Mouse (Mus musculus) stomach, postnatal 0 days (tissue): ENCODE measurements around the gene Gm3045. TPM values are rescaled to one million over a fixed set of nuclear protein-coding genes. Genes with fewer than 3 reads are reported as not detected.

Experiments
- ATAC-seq: fragments of 200-750 bp; cut with Nextera tagmentation; 2 replicates; pipeline ENCODE4 v1.8.0; 2017; ENCODE audit not compliant: low FRiP score, low TSS enrichment
- DNase-seq: peaks from one replicate; pipeline ENCODE4 v3.0.0-alpha.2; 2016; ENCODE audit warnings: low spot score
- H3K27ac ChIP-seq: fragments of 300-500 bp; sonication (generic); replicated peaks from 2 replicates; pipeline ENCODE4 v1.5.1; 2014; ENCODE audit warnings: mild to moderate bottlenecking, control low read depth
- H3K27me3 ChIP-seq: fragments of 300-500 bp; sonication (generic); 2 replicates; pipeline ENCODE4 v1.6.1; 2014; ENCODE audit warnings: low read length; ENCODE audit not compliant: control insufficient read depth, insufficient read depth
- H3K36me3 ChIP-seq: fragments of 300-500 bp; sonication (generic); 2 replicates; pipeline ENCODE4 v1.6.1; 2014; ENCODE audit warnings: low read length, mixed read lengths; ENCODE audit not compliant: control insufficient read depth, insufficient read depth
- H3K4me1 ChIP-seq: fragments of 300-500 bp; sonication (generic); replicated peaks from 2 replicates; pipeline ENCODE4 v1.6.1; 2014; ENCODE audit warnings: antibody characterized with exemption; ENCODE audit not compliant: control insufficient read depth, insufficient read depth
- H3K4me2 ChIP-seq: fragments of 300-500 bp; sonication (generic); replicated peaks from 2 replicates; pipeline ENCODE4 v1.6.1; 2014; ENCODE audit warnings: low read depth, mild to moderate bottlenecking, control low read depth, moderate library complexity
- H3K4me3 ChIP-seq: fragments of 300-500 bp; sonication (generic); 2 replicates; pipeline ENCODE4 v1.5.1; 2014; ENCODE audit warnings: low read depth, low read length, control low read depth
- H3K9ac ChIP-seq: fragments of 300-500 bp; sonication (generic); 2 replicates; pipeline ENCODE4 v1.6.1; 2014; ENCODE audit warnings: mild to moderate bottlenecking, low read length, control low read depth, mixed read lengths
- H3K9me3 ChIP-seq: fragments of 300-500 bp; sonication (generic); 2 replicates; pipeline ENCODE4 v1.6.1; 2016; ENCODE audit warnings: low read length; ENCODE audit not compliant: control insufficient read depth
- CTCF ChIP-seq: IDR thresholded peaks from 2 replicates; pipeline ENCODE4 v1.5.1; 2016; ENCODE audit warnings: antibody characterized with exemption, low read depth, mild to moderate bottlenecking, moderate library complexity
- EP300 ChIP-seq: optimal IDR thresholded peaks from 2 replicates; pipeline ENCODE3; 2016; ENCODE audit warnings: antibody characterized with exemption
- WGBS: fragments of 180-500 bp; shearing (Covaris S2); extraction: QIAGEN DNeasy Blood & Tissue Kit; methylation state at CpG from one replicate; pipeline ENCODE4 v1.1.7; 2014; 5-methylcytosine and 5-hydroxymethylcytosine counted together
- polyA plus RNA-seq: library from polyadenylated mRNA; unstranded; fragments of >200 nt; fragmentation: Nextera tagmentation; extraction: Ambion mirVana; gene quantifications from 2 replicates; pipeline ENCODE4 v1.2.1, GENCODE M21; 2015

Gm3045 gene
- polyA plus RNA-seq, 1 experiment from 2014 or later: not detected

DNA sequence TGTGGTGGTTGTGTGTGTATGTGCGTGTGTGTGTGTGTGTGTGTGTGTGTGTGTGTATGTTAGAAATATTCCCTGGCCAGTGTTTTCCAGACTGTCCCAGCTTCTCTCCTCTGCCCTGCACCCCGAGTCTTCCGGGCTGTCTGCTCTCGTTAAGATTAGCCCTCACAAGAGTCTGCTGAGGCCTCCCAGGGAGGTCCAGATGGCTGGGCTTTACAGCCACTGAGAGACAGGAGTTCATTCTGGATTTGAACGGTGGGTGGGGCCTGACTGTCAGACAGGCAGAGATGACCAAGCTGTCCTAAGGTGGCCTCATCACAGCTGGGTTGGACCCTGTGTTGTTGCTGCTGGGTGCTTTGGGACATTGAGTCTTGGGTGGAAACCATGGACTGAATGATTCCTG, 28.8 kb upstream of the Gm3045 start:
- Histone ChIP-seq H3K27ac (no peak overlapping the region), H3K9me3 (no peaks in the 10 kb centered on the region), H3K9ac (no peak overlapping the region), H3K4me1 (no peaks in the 10 kb centered on the region), H3K36me3 (no peaks in the 10 kb centered on the region), H3K4me2 (no peak overlapping the region), H3K4me3 (no peak overlapping the region), H3K27me3 (no peaks in the 10 kb centered on the region)
- WGBS: 43% methylated on average over 5 of the region's 5 CpGs
- DNase-seq (peak; percentile 18), ATAC-seq (peak; percentile 80)
- TF ChIP-seq CTCF (no peak), EP300 (no peak)

DNA sequence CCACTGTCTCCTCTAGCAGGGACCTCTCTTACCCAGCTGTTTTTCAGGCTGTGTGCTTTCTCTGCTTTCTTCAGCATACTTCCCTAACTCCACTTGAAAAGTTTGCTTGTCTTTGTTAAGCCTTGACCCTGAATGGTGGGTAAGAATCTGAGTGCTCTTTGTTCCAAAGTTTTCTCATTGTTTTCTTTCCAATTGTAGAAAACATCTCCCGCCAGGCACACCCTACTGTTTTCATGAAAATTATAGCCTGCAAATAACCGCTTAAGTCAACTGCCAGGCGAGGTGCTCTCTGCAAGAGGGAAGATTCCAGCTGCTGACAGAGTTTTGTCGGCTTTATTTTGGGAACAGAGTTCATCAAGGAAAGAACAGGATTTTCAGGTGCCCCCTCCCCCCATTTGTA, 25.2 kb upstream of the Gm3045 start:
- no peaks in the 10 kb centered on the region for H3K36me3 ChIP-seq
- H3K4me1 ChIP-seq: no peaks in the 10 kb centered on the region
- DNase-seq: no peak
- no peak overlapping the region for H3K4me3 ChIP-seq
- no peak for ATAC-seq
- H3K9ac ChIP-seq: no peak overlapping the region
- no peak for TF ChIP-seq EP300
- no peak for TF ChIP-seq CTCF
- H3K27ac ChIP-seq: no peak overlapping the region
- no peaks in the 10 kb centered on the region for H3K27me3 ChIP-seq
- no peaks in the 10 kb centered on the region for H3K9me3 ChIP-seq
- 52% methylated on average over 4 of the region's 4 CpGs for WGBS
- no peak overlapping the region for H3K4me2 ChIP-seq

DNA sequence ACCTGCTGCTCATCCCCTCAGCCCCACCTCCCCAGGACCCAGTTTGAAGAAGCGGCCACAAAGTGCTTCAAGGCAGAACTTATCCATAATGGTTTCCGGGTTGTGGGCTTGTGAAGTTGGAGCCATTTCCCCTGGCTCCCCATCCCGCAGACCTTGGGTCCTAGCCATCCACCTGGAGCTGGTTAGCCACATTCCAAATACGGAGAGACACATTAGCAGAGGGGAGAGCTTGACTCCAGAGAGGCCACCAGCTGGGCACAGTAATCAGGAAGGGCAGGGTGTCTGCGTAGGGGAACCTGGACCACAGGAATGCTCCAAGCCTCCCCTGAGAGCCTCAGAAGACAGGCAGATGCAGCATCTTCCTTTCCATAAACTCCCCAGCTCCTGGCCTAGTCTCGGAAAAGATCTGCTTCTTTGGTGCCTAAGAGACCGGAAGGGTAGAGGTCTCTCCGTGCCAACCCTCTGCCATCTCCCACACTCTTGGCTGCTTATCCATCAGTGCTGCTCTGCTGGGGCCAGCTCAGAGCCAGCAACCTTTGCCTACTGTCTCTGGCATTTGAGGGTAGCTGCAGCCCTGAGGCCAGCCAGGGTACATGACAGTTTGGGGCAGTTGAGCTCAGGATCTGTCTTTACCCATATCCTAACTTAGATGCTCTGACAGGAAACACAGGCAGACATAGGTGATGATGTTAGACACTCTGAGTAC, 22.9 kb upstream of the Gm3045 start:
- 82% methylated on average over 8 of the region's 8 CpGs for WGBS
- H3K36me3 ChIP-seq: no peaks in the 10 kb centered on the region
- TF ChIP-seq EP300: no peak
- TF ChIP-seq CTCF: no peak
- H3K4me1 ChIP-seq: no peaks in the 10 kb centered on the region
- no peak for DNase-seq
- H3K27me3 ChIP-seq: no peaks in the 10 kb centered on the region
- no peak for ATAC-seq
- no peak overlapping the region for H3K4me2 ChIP-seq
- H3K27ac ChIP-seq: no peak overlapping the region
- no peak overlapping the region for H3K9ac ChIP-seq
- H3K4me3 ChIP-seq: no peak overlapping the region
- H3K9me3 ChIP-seq: no peaks in the 10 kb centered on the region

DNA sequence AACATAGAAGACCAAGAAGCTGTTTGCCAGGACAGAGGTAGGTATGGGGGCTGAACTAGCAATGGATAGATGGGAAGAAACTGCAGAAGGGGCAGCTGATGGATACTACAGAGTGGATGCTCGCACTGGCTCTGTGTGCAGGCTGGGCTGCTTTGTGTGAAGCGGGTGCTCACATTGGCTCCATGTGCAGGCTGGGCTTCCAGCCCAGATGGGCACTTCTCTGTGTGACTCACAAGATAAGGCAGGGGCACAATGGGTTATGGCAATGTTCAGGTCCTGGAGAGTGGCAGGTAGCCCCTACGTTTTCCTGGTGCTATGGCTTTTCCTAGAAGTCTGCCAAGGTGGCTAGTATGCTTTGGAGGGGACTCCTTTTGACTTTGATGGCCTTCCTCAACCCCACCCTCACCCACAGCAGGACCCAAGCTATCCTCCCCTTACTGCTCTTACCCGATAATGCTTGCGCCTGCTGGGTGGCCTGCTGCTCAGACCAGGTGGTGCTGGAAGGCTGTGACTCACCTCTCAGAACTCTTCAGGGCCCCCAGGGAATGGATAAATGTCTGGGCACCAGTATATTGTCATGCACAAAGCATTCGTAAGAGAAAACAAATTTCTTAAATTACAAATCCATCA, 21.8 kb upstream of the Gm3045 start:
- Histone ChIP-seq H3K4me3 (no peak overlapping the region), H3K9me3 (no peaks in the 10 kb centered on the region), H3K9ac (no peak overlapping the region), H3K27ac (no peak overlapping the region), H3K4me1 (no peaks in the 10 kb centered on the region), H3K27me3 (no peaks in the 10 kb centered on the region), H3K36me3 (no peaks in the 10 kb centered on the region), H3K4me2 (no peak overlapping the region)
- DNase-seq: no peak
- WGBS: 65% methylated on average over 6 of the region's 6 CpGs
- TF ChIP-seq CTCF: no peak
- no peak for TF ChIP-seq EP300
- ATAC-seq: no peak

DNA sequence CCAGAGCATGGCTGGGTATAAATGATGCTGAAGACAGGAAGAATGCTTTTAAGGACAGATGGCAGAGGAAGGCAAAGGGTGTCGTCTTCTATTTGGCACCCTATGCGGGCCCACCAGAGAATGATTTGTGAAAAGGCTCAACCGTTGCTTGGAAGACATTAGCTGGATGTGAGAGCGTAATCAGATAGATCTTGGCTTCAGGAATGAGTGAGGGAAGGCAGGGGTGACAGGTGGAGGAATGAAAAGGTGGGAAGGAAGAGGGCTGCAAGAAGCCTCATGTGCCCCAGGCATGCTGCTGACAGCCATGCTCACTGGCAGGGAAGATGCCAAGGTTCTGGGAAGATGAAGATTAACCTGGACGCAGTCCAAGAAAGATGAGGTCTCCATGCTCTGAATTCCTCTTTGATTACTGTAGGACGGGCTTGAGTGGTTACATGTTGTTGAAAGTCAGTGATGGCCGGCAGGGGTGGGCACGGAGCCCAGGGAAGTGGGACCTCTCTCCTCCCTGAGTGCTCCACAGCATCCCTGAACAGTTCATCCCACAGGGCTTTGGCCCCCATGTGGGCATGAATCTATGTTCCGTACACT, 14.0 kb upstream of the Gm3045 start:
- Histone ChIP-seq H3K9me3 (no peaks in the 10 kb centered on the region), H3K36me3 (no peaks in the 10 kb centered on the region), H3K4me3 (no peak overlapping the region), H3K9ac (no peak overlapping the region), H3K27ac (no peak overlapping the region), H3K4me1 (no peaks in the 10 kb centered on the region), H3K27me3 (no peaks in the 10 kb centered on the region), H3K4me2 (no peak overlapping the region)
- TF ChIP-seq EP300 (no peak), CTCF (no peak)
- WGBS: 75% methylated on average over 9 of the region's 9 CpGs
- DNase-seq (no peak), ATAC-seq (no peak)
